Mouse (Mus musculus) yolk sac, embryonic 10.5 days (tissue): Measurements from ENCODE around the gene Psen1.

ENCODE experiments used
- DNase-seq: peaks from one replicate; pipeline ENCODE4 v3.0.0-alpha.2; 2017; ENCODE audit warnings: low spot score

Psen1 gene

GRCm38 (mm10) chr12:83780181-83780580 lies 92.2 kb downstream of the Psen1 start:
- DNase-seq, result no peak

DNA sequence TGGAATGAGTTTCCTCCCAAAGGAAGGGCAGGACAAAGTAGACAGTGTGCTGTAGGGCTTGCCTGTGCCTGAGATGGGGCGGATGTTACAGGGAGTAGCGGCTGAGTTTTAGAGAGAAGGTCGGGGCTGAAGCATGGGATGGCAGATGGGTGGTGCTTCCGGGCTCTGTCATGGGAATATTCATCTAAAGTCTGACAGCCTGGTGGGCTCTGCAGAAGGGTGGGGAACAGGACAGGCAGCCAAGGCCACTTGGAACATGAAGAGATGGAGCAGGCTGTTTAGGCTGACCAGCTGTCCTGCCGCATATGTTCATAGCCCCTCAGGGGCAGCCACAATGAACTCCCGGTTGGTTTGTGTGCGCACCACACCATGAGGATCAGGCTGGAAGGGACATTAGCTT lies 93.3 kb downstream of the Psen1 start:
- DNase-seq, result no peak

- no peak for DNase-seq
Observed at GRCm38 (mm10) chr12:83781640-83782278, 93.8 kb downstream of the Psen1 start.

DNA sequence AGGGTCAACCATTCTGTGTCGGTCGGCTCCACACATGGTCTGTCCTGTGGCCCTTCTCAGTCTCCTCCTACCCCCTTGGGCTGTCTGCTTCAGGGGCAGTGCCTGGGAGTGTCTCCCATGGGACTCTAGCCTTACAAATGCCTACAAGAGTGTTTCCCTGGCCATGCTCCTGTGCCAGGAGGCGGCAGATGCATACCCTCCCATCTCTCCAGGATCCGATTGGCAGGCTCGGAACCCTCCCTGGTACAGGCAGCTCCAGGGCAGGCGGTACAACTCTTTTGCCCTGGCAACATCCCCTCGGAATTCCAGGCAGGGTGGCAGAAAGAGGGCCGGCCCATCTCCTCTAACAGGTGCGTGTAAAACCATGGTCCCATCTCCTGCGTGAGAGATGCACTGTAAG lies 94.7 kb downstream of the Psen1 start:
- DNase-seq, result no peak
